Mouse (Mus musculus) brain, embryonic 18.5 days (tissue): ENCODE measurements around the gene Pou4f1.

Source experiments
- DNase-seq: peaks from one replicate; pipeline ENCODE4 v3.0.0-alpha.2; 2012; ENCODE audit warnings: low read depth, low spot score

Pou4f1 gene

DNA sequence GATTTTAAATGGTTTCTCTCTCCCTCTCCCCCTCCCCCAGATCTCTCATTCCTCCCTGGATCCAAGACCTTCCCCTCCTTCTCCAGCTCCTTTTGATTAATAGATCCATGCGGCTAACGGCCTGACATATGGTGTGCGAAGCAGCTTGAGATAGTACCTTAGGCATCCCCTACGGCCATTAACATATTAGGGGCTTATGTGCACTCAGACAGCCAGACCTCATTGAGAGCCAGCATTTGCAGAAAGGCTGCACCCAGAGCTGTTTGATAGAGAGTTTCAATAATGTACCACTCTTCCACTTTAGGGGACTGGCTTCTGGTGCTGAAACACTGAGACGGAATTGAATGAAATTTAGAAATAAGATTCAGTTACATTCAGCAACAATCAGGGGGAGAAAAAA, 10.8 kb downstream of the Pou4f1 start:
- no peak for DNase-seq

DNA sequence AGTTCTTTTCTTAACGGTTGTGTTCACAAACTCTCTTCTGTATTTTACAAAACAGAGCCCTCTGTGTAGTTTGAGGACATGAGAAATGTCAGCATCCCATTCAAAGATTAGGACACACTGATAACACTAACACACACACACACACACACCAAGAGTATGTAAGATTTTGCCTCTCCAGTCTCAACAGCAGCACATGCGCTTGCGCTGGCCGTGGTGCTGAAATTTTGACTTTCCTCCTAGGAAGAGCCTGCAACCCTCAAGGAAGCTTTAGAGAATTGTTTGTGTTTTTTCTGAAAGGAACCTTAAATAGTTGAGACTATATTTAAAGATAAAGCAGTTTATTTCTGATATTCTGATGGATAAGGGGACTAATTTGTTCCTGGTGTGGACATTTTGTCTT, 14.0 kb downstream of the Pou4f1 start:
- DNase-seq: no peak

DNA sequence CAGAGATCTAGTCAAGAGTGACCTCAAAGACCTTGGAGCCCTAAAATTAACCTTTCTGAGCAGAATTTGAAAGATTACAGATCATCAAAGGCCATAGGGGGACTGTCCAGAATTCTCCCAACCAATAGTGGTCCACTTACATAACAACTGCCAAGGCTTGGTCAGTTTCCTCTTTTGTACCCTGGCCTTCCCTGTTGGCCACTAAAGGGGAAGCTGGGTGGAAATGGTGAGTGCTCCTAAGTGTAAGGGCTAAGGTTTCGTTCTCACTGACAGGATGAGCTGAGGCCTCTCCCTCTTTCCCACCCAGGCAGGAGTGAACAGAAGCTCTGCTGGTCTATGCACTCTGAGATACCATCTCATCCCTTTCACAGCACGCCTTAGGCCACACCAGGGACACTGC, 33.5 kb downstream of the Pou4f1 start:
- no peak for DNase-seq

DNA sequence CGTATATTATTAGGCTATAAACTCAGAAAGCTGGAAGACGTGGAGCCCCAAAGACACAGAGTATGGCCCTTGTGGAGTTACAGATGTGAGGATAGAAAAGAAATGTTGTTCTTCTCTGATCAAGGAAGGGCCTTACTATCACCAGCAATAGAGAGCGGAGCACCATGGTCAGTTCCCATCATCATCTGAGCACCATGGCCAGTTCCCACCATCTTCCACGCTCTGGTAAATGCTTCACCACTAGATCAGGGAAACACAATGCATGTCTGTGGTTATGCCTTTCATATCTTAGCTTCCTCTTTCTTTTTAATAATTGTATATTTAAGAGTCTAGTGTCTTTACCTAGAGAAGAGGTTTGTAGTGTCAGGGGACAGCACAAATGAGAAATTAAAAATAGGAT, 37.0 kb downstream of the Pou4f1 start:
- no peak for DNase-seq

DNA sequence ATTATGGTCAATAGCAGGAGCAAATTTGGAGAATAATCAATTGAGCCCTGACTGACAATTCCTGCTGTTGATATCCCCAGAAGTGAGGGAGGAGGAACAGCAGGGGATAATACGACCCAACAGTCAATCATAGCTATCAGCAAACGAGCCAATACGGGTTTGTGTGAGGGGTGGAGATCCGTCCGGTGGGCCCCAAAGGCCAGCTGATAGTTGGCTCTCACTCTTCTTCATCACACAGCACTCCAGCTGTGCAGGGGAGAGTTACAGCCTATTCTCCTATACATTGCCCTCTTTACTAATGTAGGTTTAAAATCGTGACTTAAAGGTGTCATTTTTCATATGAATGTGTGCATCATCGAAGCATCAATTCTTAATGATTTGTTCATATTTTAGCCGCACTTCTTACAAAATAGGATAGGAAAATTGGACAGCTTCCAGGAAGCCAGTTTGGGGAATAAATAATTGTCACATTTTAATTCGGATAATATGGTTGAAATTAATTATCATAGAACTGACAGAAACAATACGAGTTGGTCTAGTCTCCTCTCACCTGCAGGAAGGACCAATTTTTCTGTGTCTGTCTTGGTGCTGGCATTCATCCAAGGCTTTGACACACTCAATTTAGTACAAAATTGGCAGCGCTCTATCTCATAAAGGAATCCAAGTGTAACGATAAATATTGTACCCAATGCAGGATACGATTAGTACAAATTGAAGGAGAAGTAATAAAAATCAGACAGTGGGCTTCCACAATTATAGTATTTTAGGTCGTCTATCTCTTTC, 43.9 kb downstream of the Pou4f1 start:
- DNase-seq: no peak
